Mouse (Mus musculus) limb, embryonic 14.5 days (tissue): ENCODE measurements around the gene Nfix. TPM values are rescaled to one million over a fixed set of nuclear protein-coding genes. Genes with fewer than 3 reads are reported as not detected.

ENCODE experiments used
- ATAC-seq: fragments of 200-750 bp; cut with Nextera tagmentation; 2 replicates; pipeline ENCODE4 v1.8.0; 2017; ENCODE audit warnings: low read depth, moderate number of reproducible peaks, moderate TSS enrichment; ENCODE audit not compliant: low FRiP score
- DNase-seq: peaks from one replicate; pipeline ENCODE4 v3.0.0-alpha.2; 2015; ENCODE audit warnings: low spot score
- H3K27ac ChIP-seq: fragments of 300-500 bp; sonication (generic); replicated peaks from 2 replicates; pipeline ENCODE4 v1.5.1; 2014; ENCODE audit warnings: low read depth, mild to moderate bottlenecking, low read length, moderate library complexity, mixed read lengths
- H3K27me3 ChIP-seq: fragments of 300-500 bp; sonication (generic); 2 replicates; pipeline ENCODE4 v1.6.1; 2014; ENCODE audit warnings: low read length, mixed read lengths; ENCODE audit not compliant: control insufficient read depth, insufficient read depth
- H3K36me3 ChIP-seq: fragments of 300-500 bp; sonication (generic); 2 replicates; pipeline ENCODE4 v1.6.1; 2014; ENCODE audit warnings: mild to moderate bottlenecking, low read length, moderate library complexity, mixed read lengths; ENCODE audit not compliant: control insufficient read depth, insufficient read depth
- H3K4me1 ChIP-seq: fragments of 300-500 bp; sonication (generic); 2 replicates; pipeline ENCODE4 v1.6.1; 2014; ENCODE audit warnings: antibody characterized with exemption, low read length, mixed read lengths; ENCODE audit not compliant: control insufficient read depth, insufficient read depth
- H3K4me2 ChIP-seq: fragments of 300-500 bp; sonication (generic); replicated peaks from 2 replicates; pipeline ENCODE4 v1.6.1; 2014; ENCODE audit warnings: low read depth, mild to moderate bottlenecking, low read length, moderate library complexity; ENCODE audit not compliant: severe bottlenecking
- H3K4me3 ChIP-seq: fragments of 300-500 bp; sonication (generic); replicated peaks from 2 replicates; pipeline ENCODE4 v1.5.1; 2014; ENCODE audit warnings: low read length
- H3K9ac ChIP-seq: fragments of 300-500 bp; sonication (generic); 2 replicates; pipeline ENCODE4 v1.6.1; 2014; ENCODE audit warnings: mild to moderate bottlenecking, low read depth, low read length, moderate library complexity; ENCODE audit not compliant: severe bottlenecking
- H3K9me3 ChIP-seq: fragments of 300-500 bp; sonication (generic); 2 replicates; pipeline ENCODE4 v1.6.1; 2016; ENCODE audit warnings: low read length; ENCODE audit not compliant: control insufficient read depth
- POLR2A ChIP-seq: fragments of 200-500 bp; IDR thresholded peaks from 2 replicates; pipeline ENCODE4 v1.8.0; 2012; ENCODE audit warnings: inconsistent platforms, mild to moderate bottlenecking, moderate library complexity, borderline replicate concordance; ENCODE audit not compliant: insufficient read depth, insufficient read length; ENCODE audit errors: extremely low read depth
- WGBS: fragments of 180-500 bp; shearing (Covaris S2); extraction: QIAGEN DNeasy Blood & Tissue Kit; methylation state at CpG from one replicate; pipeline ENCODE4 v1.1.7; 2014; 5-methylcytosine and 5-hydroxymethylcytosine counted together
- polyA plus RNA-seq, 2 experiments: library from polyadenylated mRNA; depleted of rRNA in 1 of 2; stranded (reverse) in 1 of 2; unstranded in 1 of 2; fragments of >200 nt; fragmentation: Nextera tagmentation in 1 of 2; extraction: Ambion mirVana in 1 of 2; gene quantifications; 2 replicates each; pipeline versions ENCODE4 v1.2.1 to v1.2.3; 2012 to 2014

The Nfix gene
- polyA plus RNA-seq, 2 experiments, result 81.2 to 100 TPM

DNA sequence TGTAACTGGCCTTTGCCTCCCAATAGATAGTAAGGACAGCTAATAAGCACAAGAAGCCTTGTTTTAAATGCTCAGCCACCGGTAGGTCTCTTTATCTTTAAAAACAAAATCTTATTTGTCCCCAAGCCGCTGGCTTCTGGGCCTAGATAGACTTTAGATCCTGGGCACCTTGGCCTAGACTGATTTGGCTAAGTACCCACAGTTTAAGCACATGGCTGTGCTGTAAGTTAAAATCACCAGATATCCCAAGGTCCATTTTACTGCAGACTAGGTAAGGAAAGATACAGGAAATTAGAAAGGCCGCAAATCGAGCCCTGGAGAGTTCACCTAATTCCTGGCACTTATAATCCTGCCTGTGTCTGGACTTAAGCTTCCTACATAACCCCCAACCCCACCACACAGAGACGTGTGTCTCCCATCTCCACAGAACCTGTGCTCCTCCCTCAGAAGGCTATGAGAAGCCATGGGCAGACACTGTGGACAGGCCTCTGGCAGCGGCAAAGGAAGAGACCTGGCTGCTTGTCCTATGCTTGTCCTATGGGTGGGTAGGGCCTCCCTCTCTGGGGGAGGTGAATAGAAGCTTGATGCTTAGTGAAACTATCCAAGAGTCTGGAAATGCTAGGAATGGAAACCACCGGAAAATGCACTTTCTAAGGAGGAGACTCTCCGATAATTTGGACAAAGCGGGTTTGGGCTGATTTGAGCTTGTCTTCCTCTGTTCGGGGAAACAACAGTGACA, 22.1 kb downstream of the Nfix start:
- Histone ChIP-seq H3K4me2 (peak overlapping the region; percentile 39; the same call in 1 of the 2 replicates), H3K27ac (no peak overlapping the region; the same call in 1 of the 2 replicates), H3K9me3 (no peaks in the 10 kb centered on the region), H3K4me3 (no peak overlapping the region), H3K27me3 (peaks cover 6% of the 10 kb centered on the region; the same call in 1 of the 2 replicates), H3K36me3 (peaks cover 9% of the 10 kb centered on the region; the same call in 1 of the 2 replicates), H3K9ac (no peak overlapping the region), H3K4me1 (peaks cover 77% of the 10 kb centered on the region)
- ATAC-seq (no peak), DNase-seq (no peak)
- TF ChIP-seq POLR2A, result no peak
- 45% methylated on average over 10 of the region's 10 CpGs for WGBS

DNA sequence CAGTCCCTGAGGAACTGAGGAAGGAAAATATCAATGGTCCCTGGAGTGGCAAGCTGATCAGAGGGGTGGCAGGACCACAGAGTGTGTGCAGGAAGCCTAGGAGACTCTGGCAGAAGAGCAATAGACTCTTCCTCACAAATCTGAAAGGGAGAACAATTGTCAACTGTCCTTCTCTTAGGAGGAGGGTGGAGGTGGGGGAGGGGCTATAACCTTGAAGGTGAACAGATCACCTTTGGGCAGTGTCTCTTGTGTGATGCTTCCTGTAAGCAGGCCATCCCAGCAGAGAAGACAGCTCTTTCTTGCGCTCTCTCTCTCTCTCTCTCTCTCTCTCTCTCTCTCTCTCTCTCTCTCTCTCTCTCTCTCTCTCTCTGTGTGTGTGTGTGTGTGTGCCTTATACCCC, 23.6 kb downstream of the Nfix start:
- no peak for TF ChIP-seq POLR2A
- Histone ChIP-seq H3K27ac (no peak overlapping the region), H3K9me3 (no peaks in the 10 kb centered on the region), H3K4me2 (no peak overlapping the region), H3K4me3 (no peak overlapping the region), H3K4me1 (peaks cover 77% of the 10 kb centered on the region), H3K9ac (no peak overlapping the region), H3K27me3 (peaks cover 6% of the 10 kb centered on the region; the same call in 1 of the 2 replicates), H3K36me3 (peaks cover 15% of the 10 kb centered on the region)
- WGBS, result 56% methylated on average over 1 of the region's 1 CpGs
- DNase-seq (no peak), ATAC-seq (no peak)

DNA sequence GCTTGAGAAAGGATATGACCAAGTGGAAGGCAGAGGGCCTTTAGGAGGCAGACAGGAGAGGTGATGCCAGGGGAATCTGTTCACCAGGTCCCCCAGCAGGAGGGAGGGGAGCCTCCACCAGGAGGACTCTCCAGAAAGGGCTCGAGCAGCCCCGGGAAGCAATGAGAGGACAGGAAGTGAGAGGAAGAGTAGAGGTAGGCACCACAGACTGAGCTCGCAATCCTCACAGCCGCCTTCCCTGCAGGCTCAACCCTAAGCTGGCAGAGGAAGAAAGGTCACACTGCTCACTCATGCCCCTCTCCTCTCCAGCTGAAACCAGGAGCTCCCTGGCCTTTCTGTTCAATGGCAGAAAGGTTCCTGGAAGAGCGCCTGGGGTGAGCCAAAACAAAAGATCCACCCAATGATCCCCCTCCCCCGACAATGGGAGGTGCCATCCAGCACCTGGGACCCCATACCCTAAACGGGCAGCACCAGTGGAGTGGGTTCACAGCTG, 24.5 kb downstream of the Nfix start:
- 23% methylated on average over 7 of the region's 7 CpGs for WGBS
- Histone ChIP-seq H3K4me3 (peak overlapping the region; percentile 19; the same call in 1 of the 2 replicates), H3K9ac (peak overlapping the region; percentile 48), H3K4me1 (peaks cover 76% of the 10 kb centered on the region), H3K27ac (peak overlapping the region; percentile 91), H3K27me3 (peaks cover 6% of the 10 kb centered on the region; the same call in 1 of the 2 replicates), H3K9me3 (no peaks in the 10 kb centered on the region), H3K4me2 (peak overlapping the region; percentile 69), H3K36me3 (peaks cover 20% of the 10 kb centered on the region)
- no peak for TF ChIP-seq POLR2A
- ATAC-seq (no peak), DNase-seq (no peak)

DNA sequence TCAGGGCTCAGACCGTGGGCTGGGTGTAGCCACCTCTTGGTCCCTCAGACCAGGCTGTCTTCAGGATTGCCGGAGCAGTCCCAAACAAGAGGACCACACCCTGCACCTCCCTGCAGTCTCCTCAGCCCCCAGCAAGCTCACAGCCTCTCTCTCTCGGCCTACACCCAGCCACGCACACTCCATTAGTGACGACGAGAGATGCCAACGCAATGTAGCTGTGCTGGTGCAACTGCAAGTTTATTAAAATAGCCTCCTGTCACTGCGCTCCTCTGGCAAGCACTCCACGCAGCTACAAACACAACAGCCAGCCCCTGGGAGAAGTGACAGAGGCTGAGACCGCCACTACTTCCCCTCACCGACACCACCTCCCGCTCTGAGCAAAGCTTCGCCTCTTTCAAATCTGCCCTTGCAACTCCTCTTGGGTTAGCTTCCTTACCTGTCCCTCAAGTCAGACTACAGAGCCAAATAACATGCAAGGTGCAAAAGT, 25.0 kb downstream of the Nfix start:
- 9% methylated on average over 13 of the region's 13 CpGs for WGBS
- H3K4me1 ChIP-seq, result peaks cover 76% of the 10 kb centered on the region
- TF ChIP-seq POLR2A, result no peak
- H3K27ac ChIP-seq, result peak overlapping the region; percentile 91
- peak overlapping the region; percentile 19; the same call in 1 of the 2 replicates for H3K4me3 ChIP-seq
- no peaks in the 10 kb centered on the region for H3K9me3 ChIP-seq
- H3K27me3 ChIP-seq, result peaks cover 6% of the 10 kb centered on the region; the same call in 1 of the 2 replicates
- ATAC-seq (no peak), DNase-seq (no peak)
- peak overlapping the region; percentile 48 for H3K9ac ChIP-seq
- H3K36me3 ChIP-seq, result peaks cover 23% of the 10 kb centered on the region
- peak overlapping the region; percentile 69 for H3K4me2 ChIP-seq

GRCm38 (mm10) chr8:84774473-84774911, 25.7 kb downstream of the Nfix start:
- Histone ChIP-seq H3K9ac (0 out of 2 replicates have a peak overlapping the region, but pooled peaks have one; percentile 9), H3K27me3 (peaks cover 6% of the 10 kb centered on the region; the same call in 1 of the 2 replicates), H3K4me3 (peak overlapping the region; percentile 38), H3K27ac (peak overlapping the region; percentile 91), H3K9me3 (no peaks in the 10 kb centered on the region), H3K36me3 (peaks cover 30% of the 10 kb centered on the region), H3K4me1 (peaks cover 75% of the 10 kb centered on the region), H3K4me2 (peak overlapping the region; percentile 69)
- DNase-seq (peak; percentile 83), ATAC-seq (peak; percentile 76)
- WGBS, result 1% methylated on average over 10 of the region's 10 CpGs
- TF ChIP-seq POLR2A, result no peak
